Mouse (Mus musculus): ENCODE measurements at regions not wholly inside any gene's neighbourhood (a gene's known extent, or its start where the extent isn't known, plus 50 kb on each side); places are given as distances from the start of the nearest gene placed in this dataset.

DNA sequence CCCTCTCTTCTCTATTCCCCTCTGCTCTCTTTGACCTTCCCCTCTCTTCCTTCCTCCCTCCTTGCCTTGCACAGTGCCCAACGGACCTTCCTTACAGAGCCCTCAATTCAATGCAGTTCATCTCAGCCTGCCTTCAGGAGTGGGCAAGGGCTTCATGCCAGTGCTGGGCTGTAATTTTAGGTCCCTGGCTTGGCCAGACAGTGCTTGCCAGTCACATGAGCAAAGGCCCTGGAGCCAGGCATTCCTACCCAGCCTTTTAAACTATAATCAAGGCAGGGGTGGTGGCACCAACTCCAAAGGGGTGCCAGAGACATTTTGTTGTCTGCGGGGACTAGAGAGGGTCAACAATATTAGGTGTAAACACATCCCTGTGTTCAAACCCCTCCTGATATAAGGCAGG is 150.9 kb downstream of the Efnb1 start:
- no peak for TF ChIP-seq GATA1 (IDR thresholded peaks at IDR 0.05; ENCODE audit: borderline replicate concordance, low read length)
- TF ChIP-seq FLI1 (IDR thresholded peaks at IDR 0.05; ENCODE audit: low read length) = no peak
